Mouse (Mus musculus) liver, embryonic 15.5 days (tissue): ENCODE measurements around the gene Olfr374. TPM values are rescaled to one million over a fixed set of nuclear protein-coding genes. Genes with fewer than 3 reads are reported as not detected.
"Not testable (repeated sequence)": the region's sequence is repeated elsewhere in the genome, so short reads cannot be mapped to it uniquely, and the experiment has no call there.

ENCODE experiments used
- ATAC-seq: fragments of 200-750 bp; cut with Nextera tagmentation; 2 replicates; pipeline ENCODE4 v1.8.0; 2017; ENCODE audit warnings: moderate number of reproducible peaks, mild to moderate bottlenecking, moderate library complexity; ENCODE audit not compliant: insufficient read depth
- H3K27ac ChIP-seq: fragments of 300-500 bp; sonication (generic); replicated peaks from 2 replicates; pipeline ENCODE4 v1.5.1; 2015; ENCODE audit warnings: mild to moderate bottlenecking, inconsistent platforms
- H3K27me3 ChIP-seq: fragments of 300-500 bp; sonication (generic); 2 replicates; pipeline ENCODE4 v1.6.1; 2015; ENCODE audit warnings: mild to moderate bottlenecking, inconsistent platforms
- H3K36me3 ChIP-seq: fragments of 300-500 bp; sonication (generic); replicated peaks from 2 replicates; pipeline ENCODE4 v1.6.1; 2015; ENCODE audit warnings: moderate library complexity, mild to moderate bottlenecking, inconsistent platforms
- H3K4me1 ChIP-seq: fragments of 300-500 bp; sonication (generic); replicated peaks from 2 replicates; pipeline ENCODE4 v1.6.1; 2015; ENCODE audit warnings: inconsistent platforms
- H3K4me2 ChIP-seq: fragments of 300-500 bp; sonication (generic); 2 replicates; pipeline ENCODE4 v1.6.1; 2015; ENCODE audit warnings: moderate library complexity, mild to moderate bottlenecking, inconsistent platforms
- H3K4me3 ChIP-seq: fragments of 300-500 bp; sonication (generic); replicated peaks from 2 replicates; pipeline ENCODE4 v1.5.1; 2015; ENCODE audit warnings: mild to moderate bottlenecking, inconsistent platforms
- H3K9ac ChIP-seq: fragments of 300-500 bp; sonication (generic); 2 replicates; pipeline ENCODE4 v1.6.1; 2015; ENCODE audit warnings: moderate library complexity, mild to moderate bottlenecking, inconsistent platforms
- H3K9me3 ChIP-seq: fragments of 300-500 bp; sonication (generic); replicated peaks from 2 replicates; pipeline ENCODE4 v1.6.1; 2016; ENCODE audit warnings: inconsistent platforms
- WGBS: fragments of 180-500 bp; shearing (Covaris S2); methylation state at CpG from one replicate; pipeline ENCODE4 v1.1.7; 2015; ENCODE audit warnings: mixed read lengths; ENCODE audit not compliant: insufficient replicate concordance; 5-methylcytosine and 5-hydroxymethylcytosine counted together
- polyA plus RNA-seq: library from polyadenylated mRNA; unstranded; fragments of >200 nt; fragmentation: Nextera tagmentation; extraction: Ambion mirVana; gene quantifications from 2 replicates; pipeline ENCODE4 v1.2.1, GENCODE M21; 2015

Gene Olfr374
- polyA plus RNA-seq, 1 experiment from 2014 or later, result 0.05 TPM

GRCm38 (mm10) chr8:72118616-72119015 is 11.8 kb downstream of the Olfr374 start:
- Histone ChIP-seq H3K4me2 (no peak overlapping the region), H3K9me3 (no peaks in the 10 kb centered on the region), H3K27me3 (no peaks in the 10 kb centered on the region), H3K27ac (no peak overlapping the region), H3K4me1 (no peaks in the 10 kb centered on the region), H3K4me3 (no peak overlapping the region), H3K36me3 (no peaks in the 10 kb centered on the region), H3K9ac (no peak overlapping the region)
- WGBS, result 36% methylated on average over 4 of the region's 4 CpGs
- ATAC-seq, result no peak

- not testable (repeated sequence) for H3K36me3 ChIP-seq, H3K9ac ChIP-seq, H3K9me3 ChIP-seq, H3K4me2 ChIP-seq, ATAC-seq, H3K4me3 ChIP-seq, H3K4me1 ChIP-seq, H3K27me3 ChIP-seq, H3K27ac ChIP-seq
- 31% methylated on average over 3 of the region's 3 CpGs for WGBS
Measured at GRCm38 (mm10) chr8:72121486-72121885, 14.6 kb downstream of the Olfr374 start.

GRCm38 (mm10) chr8:72121997-72122396 is 15.2 kb downstream of the Olfr374 start:
- H3K27ac ChIP-seq, result no peak overlapping the region
- no peak for ATAC-seq
- H3K4me1 ChIP-seq, result no peaks in the 10 kb centered on the region
- no peak overlapping the region for H3K9ac ChIP-seq
- H3K4me3 ChIP-seq, result no peak overlapping the region
- no peak overlapping the region for H3K4me2 ChIP-seq
- H3K9me3 ChIP-seq, result no peaks in the 10 kb centered on the region
- H3K27me3 ChIP-seq, result no peaks in the 10 kb centered on the region
- WGBS, result 63% methylated on average over 1 of the region's 1 CpGs
- H3K36me3 ChIP-seq, result no peaks in the 10 kb centered on the region

- Histone ChIP-seq H3K9me3 (no peaks in the 10 kb centered on the region), H3K27ac (no peak overlapping the region), H3K4me2 (no peak overlapping the region), H3K4me3 (no peak overlapping the region), H3K4me1 (no peaks in the 10 kb centered on the region; the same call in 1 of the 2 replicates), H3K36me3 (no peaks in the 10 kb centered on the region), H3K9ac (no peak overlapping the region), H3K27me3 (no peaks in the 10 kb centered on the region)
- no peak for ATAC-seq
- 47% methylated on average over 1 of the region's 1 CpGs for WGBS
Measured at GRCm38 (mm10) chr8:72127834-72128233, 21.0 kb downstream of the Olfr374 start.

GRCm38 (mm10) chr8:72131251-72131650 is 24.4 kb downstream of the Olfr374 start:
- H3K4me3 ChIP-seq, result no peak overlapping the region
- H3K4me2 ChIP-seq, result no peak overlapping the region
- H3K36me3 ChIP-seq, result no peaks in the 10 kb centered on the region
- 49% methylated on average over 2 of the region's 2 CpGs for WGBS
- H3K9me3 ChIP-seq, result no peaks in the 10 kb centered on the region
- peaks cover 12% of the 10 kb centered on the region for H3K4me1 ChIP-seq
- H3K27me3 ChIP-seq, result peaks cover 30% of the 10 kb centered on the region
- H3K9ac ChIP-seq, result no peak overlapping the region
- ATAC-seq, result peak; percentile 11; the same call in 1 of the 2 replicates
- no peak overlapping the region; the same call in 1 of the 2 replicates for H3K27ac ChIP-seq

- H3K4me3 ChIP-seq, result no peak overlapping the region
- no peak for ATAC-seq
- H3K27ac ChIP-seq, result no peak overlapping the region; the same call in 1 of the 2 replicates
- peaks cover 36% of the 10 kb centered on the region for H3K27me3 ChIP-seq
- WGBS, result 46% methylated on average over 2 of the region's 2 CpGs
- H3K4me1 ChIP-seq, result peaks cover 19% of the 10 kb centered on the region
- H3K9me3 ChIP-seq, result no peaks in the 10 kb centered on the region
- no peaks in the 10 kb centered on the region for H3K36me3 ChIP-seq
- H3K4me2 ChIP-seq, result no peak overlapping the region
- no peak overlapping the region for H3K9ac ChIP-seq
Measured at GRCm38 (mm10) chr8:72131901-72132300, 25.1 kb downstream of the Olfr374 start.

- 50% methylated on average over 1 of the region's 1 CpGs for WGBS
- peaks cover 41% of the 10 kb centered on the region for H3K27me3 ChIP-seq
- no peak for ATAC-seq
- no peak overlapping the region for H3K4me2 ChIP-seq
- H3K4me3 ChIP-seq, result no peak overlapping the region
- H3K27ac ChIP-seq, result no peak overlapping the region
- H3K9me3 ChIP-seq, result no peaks in the 10 kb centered on the region
- no peaks in the 10 kb centered on the region for H3K36me3 ChIP-seq
- H3K4me1 ChIP-seq, result peaks cover 22% of the 10 kb centered on the region
- no peak overlapping the region for H3K9ac ChIP-seq
Measured at GRCm38 (mm10) chr8:72132417-72132816, 25.6 kb downstream of the Olfr374 start.

GRCm38 (mm10) chr8:72132891-72133290 is 26.1 kb downstream of the Olfr374 start:
- H3K4me3 ChIP-seq, result no peak overlapping the region
- H3K27ac ChIP-seq, result no peak overlapping the region
- no peak for ATAC-seq
- no peak overlapping the region for H3K9ac ChIP-seq
- H3K9me3 ChIP-seq, result no peaks in the 10 kb centered on the region
- H3K36me3 ChIP-seq, result no peaks in the 10 kb centered on the region
- peaks cover 25% of the 10 kb centered on the region for H3K4me1 ChIP-seq
- 26% methylated on average over 1 of the region's 1 CpGs for WGBS
- no peak overlapping the region for H3K4me2 ChIP-seq
- H3K27me3 ChIP-seq, result peaks cover 46% of the 10 kb centered on the region

GRCm38 (mm10) chr8:72133507-72133906 is 26.7 kb downstream of the Olfr374 start:
- no peaks in the 10 kb centered on the region for H3K9me3 ChIP-seq
- no peak overlapping the region for H3K9ac ChIP-seq
- H3K4me3 ChIP-seq, result no peak overlapping the region
- H3K4me1 ChIP-seq, result peaks cover 25% of the 10 kb centered on the region
- H3K27me3 ChIP-seq, result peaks cover 52% of the 10 kb centered on the region
- H3K27ac ChIP-seq, result no peak overlapping the region
- peak; percentile 20; the same call in 1 of the 2 replicates for ATAC-seq
- peaks cover 2% of the 10 kb centered on the region; the same call in 1 of the 2 replicates for H3K36me3 ChIP-seq
- H3K4me2 ChIP-seq, result no peak overlapping the region
- WGBS, result 6% methylated on average over 1 of the region's 1 CpGs

GRCm38 (mm10) chr8:72134756-72135445 is 28.1 kb downstream of the Olfr374 start, which contains the start of gene Tpm4:
Gene Tpm4, plus strand, starts transcription at chr8:72134975.
- ATAC-seq, result peak; percentile 69
- WGBS, result 2% methylated on average over 49 of the region's 49 CpGs
- no peaks in the 10 kb centered on the region for H3K9me3 ChIP-seq
- peak within 1 kb of the TSS; percentile 63 for H3K4me3 ChIP-seq
- H3K4me2 ChIP-seq, result peak within 1 kb of the TSS; percentile 72
- H3K9ac ChIP-seq, result peak within 1 kb of the TSS; percentile 59
- H3K27ac ChIP-seq, result peak within 1 kb of the TSS; percentile 78
- peaks cover 16% of the 10 kb centered on the region for H3K36me3 ChIP-seq
- peaks cover 25% of the 10 kb centered on the region for H3K4me1 ChIP-seq
- peaks cover 52% of the 10 kb centered on the region for H3K27me3 ChIP-seq

- Histone ChIP-seq H3K4me1 (peaks cover 25% of the 10 kb centered on the region), H3K9me3 (no peaks in the 10 kb centered on the region), H3K27me3 (peaks cover 52% of the 10 kb centered on the region), H3K4me2 (peak overlapping the region; percentile 72), H3K9ac (peak overlapping the region; percentile 59), H3K36me3 (peaks cover 22% of the 10 kb centered on the region), H3K27ac (peak overlapping the region; percentile 78), H3K4me3 (peak overlapping the region; percentile 63)
- peak; percentile 48 for ATAC-seq
- WGBS, result under 1% methylated on average over 62 of the region's 62 CpGs
Measured at GRCm38 (mm10) chr8:72135446-72136301, 28.8 kb downstream of the Olfr374 start.
